Mouse (Mus musculus): ENCODE measurements around the gene Mmp23. TPM values are rescaled to one million over a fixed set of nuclear protein-coding genes. Genes with fewer than 3 reads are reported as not detected.
"Not testable (repeated sequence)": the region's sequence is repeated elsewhere in the genome, so short reads cannot be mapped to it uniquely, and the experiment has no call there.

Gene Mmp23
- total and polyA plus RNA-seq, 2 experiments from 2014 or later, result 5.6 to 6.4 TPM

GRCm38 (mm10) chr4:155652283-155653085 is 700 bp downstream of the Mmp23 start:
- Histone ChIP-seq H3K9me3 (ENCODE audit: low read length) (no peaks in the 10 kb centered on the region), H3K9ac (replicated peaks; ENCODE audit: low read length, poor library complexity, severe bottlenecking) (peak overlapping the region; percentile 54; the same call in 1 of the 2 replicates), H3K36me3 (ENCODE audit: insufficient read depth, low read length) (peaks cover 69% of the 10 kb centered on the region), H3K4me2 (ENCODE audit: low read depth, low read length, poor library complexity, severe bottlenecking) (peak overlapping the region; percentile 61), H3K4me3 (ENCODE audit: low read depth, low read length) (peak overlapping the region; percentile 32), H3K27me3 (ENCODE audit: insufficient read depth, low read length) (peaks cover 44% of the 10 kb centered on the region), H3K4me1 (ENCODE audit: insufficient read depth, low read length) (peaks cover 3% of the 10 kb centered on the region; the same call in 1 of the 2 replicates), H3K27ac (ENCODE audit: low read depth, low read length) (no peak overlapping the region)
- no peak for TF ChIP-seq CTCF (IDR thresholded peaks at IDR 0.05)
- DNase-seq (ENCODE audit: low spot score), result no peak
- WGBS, result 27% methylated on average over 35 of the region's 36 CpGs
- ATAC-seq (ENCODE audit: low FRiP score), result no peak

- TF ChIP-seq CTCF (IDR thresholded peaks at IDR 0.05), result no peak
- no peak overlapping the region for H3K4me2 ChIP-seq (ENCODE audit: low read depth, low read length, poor library complexity, severe bottlenecking)
- H3K9ac ChIP-seq (replicated peaks; ENCODE audit: low read length, poor library complexity, severe bottlenecking), result no peak overlapping the region
- no peak overlapping the region for H3K27ac ChIP-seq (ENCODE audit: low read depth, low read length)
- H3K36me3 ChIP-seq (ENCODE audit: insufficient read depth, low read length), result peaks cover 65% of the 10 kb centered on the region
- DNase-seq (ENCODE audit: low spot score) (no peak), ATAC-seq (ENCODE audit: low FRiP score) (no peak)
- 76% methylated on average over 15 of the region's 15 CpGs for WGBS
- peaks cover 43% of the 10 kb centered on the region for H3K27me3 ChIP-seq (ENCODE audit: insufficient read depth, low read length)
- H3K4me1 ChIP-seq (ENCODE audit: insufficient read depth, low read length), result peaks cover 3% of the 10 kb centered on the region; the same call in 1 of the 2 replicates
- H3K9me3 ChIP-seq (ENCODE audit: low read length), result no peaks in the 10 kb centered on the region
- no peak overlapping the region for H3K4me3 ChIP-seq (ENCODE audit: low read depth, low read length)
These were observed 1.5 kb downstream of the Mmp23 start for GRCm38 (mm10) chr4:155651553-155652269.

GRCm38 (mm10) chr4:155649355-155649754 is 3.8 kb downstream of the Mmp23 start:
- Histone ChIP-seq H3K27me3 (ENCODE audit: insufficient read depth, low read length) (peaks cover 24% of the 10 kb centered on the region), H3K4me2 (ENCODE audit: low read depth, low read length, poor library complexity, severe bottlenecking) (no peak overlapping the region), H3K4me3 (ENCODE audit: low read depth, low read length) (no peak overlapping the region), H3K36me3 (ENCODE audit: insufficient read depth, low read length) (peaks cover 54% of the 10 kb centered on the region), H3K4me1 (ENCODE audit: insufficient read depth, low read length) (peaks cover 3% of the 10 kb centered on the region; the same call in 1 of the 2 replicates), H3K27ac (ENCODE audit: low read depth, low read length) (no peak overlapping the region), H3K9me3 (ENCODE audit: low read length) (no peaks in the 10 kb centered on the region), H3K9ac (replicated peaks; ENCODE audit: low read length, poor library complexity, severe bottlenecking) (no peak overlapping the region)
- no peak for TF ChIP-seq CTCF (IDR thresholded peaks at IDR 0.05)
- WGBS, result 92% methylated on average over 11 of the region's 11 CpGs
- DNase-seq (ENCODE audit: low spot score) (no peak), ATAC-seq (ENCODE audit: low FRiP score) (no peak)

- H3K27ac ChIP-seq (ENCODE audit: low read depth, low read length), result no peak overlapping the region
- no peak for DNase-seq (ENCODE audit: low spot score)
- peaks cover under 1% of the 10 kb centered on the region; the same call in 1 of the 2 replicates for H3K27me3 ChIP-seq (ENCODE audit: insufficient read depth, low read length)
- H3K9ac ChIP-seq (replicated peaks; ENCODE audit: low read length, poor library complexity, severe bottlenecking), result no peak overlapping the region
- no peak for ATAC-seq (ENCODE audit: low FRiP score)
- no peak for TF ChIP-seq CTCF (IDR thresholded peaks at IDR 0.05)
- no peaks in the 10 kb centered on the region for H3K9me3 ChIP-seq (ENCODE audit: low read length)
- no peak overlapping the region for H3K4me2 ChIP-seq (ENCODE audit: low read depth, low read length, poor library complexity, severe bottlenecking)
- H3K36me3 ChIP-seq (ENCODE audit: insufficient read depth, low read length), result peaks cover 76% of the 10 kb centered on the region
- WGBS, result 97% methylated on average over 5 of the region's 5 CpGs
- no peak overlapping the region for H3K4me3 ChIP-seq (ENCODE audit: low read depth, low read length)
- H3K4me1 ChIP-seq (ENCODE audit: insufficient read depth, low read length), result no peaks in the 10 kb centered on the region
These were observed 7.5 kb downstream of the Mmp23 start for GRCm38 (mm10) chr4:155645721-155646120.

GRCm38 (mm10) chr4:155645308-155645707 is 7.9 kb downstream of the Mmp23 start, which contains the start of gene Gm10563:
Gene Gm10563 (minus strand): TSS chr4:155645408.
- H3K36me3 ChIP-seq (ENCODE audit: insufficient read depth, low read length), result peaks cover 76% of the 10 kb centered on the region
- H3K9me3 ChIP-seq (ENCODE audit: low read length); H3K9ac ChIP-seq (replicated peaks; ENCODE audit: low read length, poor library complexity, severe bottlenecking); H3K27ac ChIP-seq (ENCODE audit: low read depth, low read length); H3K4me2 ChIP-seq (ENCODE audit: low read depth, low read length, poor library complexity, severe bottlenecking); DNase-seq (ENCODE audit: low spot score); H3K27me3 ChIP-seq (ENCODE audit: insufficient read depth, low read length); ATAC-seq (ENCODE audit: low FRiP score); H3K4me1 ChIP-seq (ENCODE audit: insufficient read depth, low read length); H3K4me3 ChIP-seq (ENCODE audit: low read depth, low read length): not testable (repeated sequence)
- WGBS, result 92% methylated on average over 2 of the region's 2 CpGs

- no peak overlapping the region for H3K9ac ChIP-seq (replicated peaks; ENCODE audit: low read length, poor library complexity, severe bottlenecking)
- no peak overlapping the region for H3K4me2 ChIP-seq (ENCODE audit: low read depth, low read length, poor library complexity, severe bottlenecking)
- H3K9me3 ChIP-seq (ENCODE audit: low read length), result no peaks in the 10 kb centered on the region
- WGBS, result 90% methylated on average over 1 of the region's 1 CpGs
- no peaks in the 10 kb centered on the region for H3K4me1 ChIP-seq (ENCODE audit: insufficient read depth, low read length)
- H3K27me3 ChIP-seq (ENCODE audit: insufficient read depth, low read length), result no peaks in the 10 kb centered on the region
- DNase-seq (ENCODE audit: low spot score) (no peak), ATAC-seq (ENCODE audit: low FRiP score) (no peak)
- no peak overlapping the region for H3K4me3 ChIP-seq (ENCODE audit: low read depth, low read length)
- TF ChIP-seq CTCF (IDR thresholded peaks at IDR 0.05), result no peak
- H3K27ac ChIP-seq (ENCODE audit: low read depth, low read length), result no peak overlapping the region
- peaks cover 70% of the 10 kb centered on the region for H3K36me3 ChIP-seq (ENCODE audit: insufficient read depth, low read length)
These were observed 9.7 kb downstream of the Mmp23 start for GRCm38 (mm10) chr4:155643531-155643930.

All from midbrain, postnatal 0 days (tissue).